Mouse (Mus musculus) embryonic facial prominence, embryonic 11.5 days (tissue): ENCODE results near the gene Dbf4. TPM values are rescaled to one million over a fixed set of nuclear protein-coding genes. Genes with fewer than 3 reads are reported as not detected.
A peak's percentile ranks its signal among the peaks of the same experiment; 100 is the strongest.

Experiments used
- ATAC-seq: fragments of 200-750 bp; cut with Nextera tagmentation; replicated peaks from 2 replicates; pipeline ENCODE4 v1.8.0; 2017; ENCODE audit warnings: low read depth; ENCODE audit not compliant: insufficient number of reproducible peaks, low FRiP score, low TSS enrichment
- DNase-seq: peaks from one replicate; pipeline ENCODE4 v3.0.0-alpha.2; 2015; ENCODE audit warnings: low spot score
- H3K27ac ChIP-seq: fragments of 300-500 bp; sonication (generic); replicated peaks from 2 replicates; pipeline ENCODE4 v1.5.1; 2014; ENCODE audit warnings: mild to moderate bottlenecking, low read depth, low read length, control low read depth
- H3K27me3 ChIP-seq: fragments of 300-500 bp; sonication (generic); 2 replicates; pipeline ENCODE4 v1.6.1; 2014; ENCODE audit warnings: mild to moderate bottlenecking, low read length, moderate library complexity, mixed read lengths; ENCODE audit not compliant: control insufficient read depth, insufficient read depth
- H3K36me3 ChIP-seq: fragments of 300-500 bp; sonication (generic); replicated peaks from 2 replicates; pipeline ENCODE4 v1.6.1; 2014; ENCODE audit warnings: low read depth, mild to moderate bottlenecking, low read length, moderate library complexity, mixed read lengths; ENCODE audit not compliant: control insufficient read depth, insufficient read depth
- H3K4me1 ChIP-seq: fragments of 300-500 bp; sonication (generic); 2 replicates; pipeline ENCODE4 v1.6.1; 2014; ENCODE audit warnings: low read length, mixed read lengths; ENCODE audit not compliant: control insufficient read depth, insufficient read depth
- H3K4me2 ChIP-seq: fragments of 300-500 bp; sonication (generic); 2 replicates; pipeline ENCODE4 v1.6.1; 2014; ENCODE audit warnings: low read depth, mild to moderate bottlenecking, control low read depth, low read length, moderate library complexity
- H3K4me3 ChIP-seq: fragments of 300-500 bp; sonication (generic); 2 replicates; pipeline ENCODE4 v1.5.1; 2014; ENCODE audit warnings: low read depth, low read length, control low read depth
- H3K9ac ChIP-seq: fragments of 300-500 bp; sonication (generic); replicated peaks from 2 replicates; pipeline ENCODE4 v1.6.1; 2014; ENCODE audit warnings: mild to moderate bottlenecking, control low read depth, low read length
- H3K9me3 ChIP-seq: fragments of 300-500 bp; sonication (generic); replicated peaks from 2 replicates; pipeline ENCODE4 v1.6.1; 2016; ENCODE audit warnings: mild to moderate bottlenecking, low read length, inconsistent platforms, mixed read lengths; ENCODE audit not compliant: control insufficient read depth
- WGBS: fragments of 180-500 bp; shearing (Covaris S2); extraction: QIAGEN DNeasy Blood & Tissue Kit; methylation state at CpG from one replicate; pipeline ENCODE4 v1.1.7; 2014; 5-methylcytosine and 5-hydroxymethylcytosine counted together
- polyA plus RNA-seq: library from polyadenylated mRNA; unstranded; fragments of >200 nt; fragmentation: Nextera tagmentation; extraction: Ambion mirVana; gene quantifications from 2 replicates; pipeline ENCODE4 v1.2.1, GENCODE M21; 2014

Gene Dbf4
- 84.4 and 97.8 TPM in 2 replicates for polyA plus RNA-seq

- peak within 1 kb of the TSS; percentile 82 for H3K4me3 ChIP-seq
- H3K9me3 ChIP-seq = no peaks in the 10 kb centered on the region
- WGBS = under 1% methylated on average over 58 of the region's 93 CpGs
- no peaks in the 10 kb centered on the region for H3K27me3 ChIP-seq
- peak within 1 kb of the TSS; percentile 75 for H3K27ac ChIP-seq
- no peaks in the 10 kb centered on the region for H3K36me3 ChIP-seq
- H3K9ac ChIP-seq = peak within 1 kb of the TSS; percentile 93
- peak within 1 kb of the TSS; percentile 66 for H3K4me2 ChIP-seq
- ATAC-seq (peak; percentile 97), DNase-seq (peak; percentile 94)
- no peaks in the 10 kb centered on the region for H3K4me1 ChIP-seq
Observed at GRCm38 (mm10) chr5:8422157-8422931, at the start of gene Dbf4, which contains the start of gene Slc25a40. Dbf4 (minus strand) TSS chr5:8422716. Slc25a40 (plus strand) TSS chr5:8422850.

GRCm38 (mm10) chr5:8456561-8456960 is 34.0 kb upstream of the Dbf4 start:
- no peak overlapping the region for H3K4me2 ChIP-seq
- H3K27ac ChIP-seq = no peak overlapping the region
- no peak overlapping the region for H3K4me3 ChIP-seq
- H3K9ac ChIP-seq = no peak overlapping the region
- WGBS = 93% methylated on average over 5 of the region's 5 CpGs
- H3K36me3 ChIP-seq = no peaks in the 10 kb centered on the region
- H3K27me3 ChIP-seq = no peaks in the 10 kb centered on the region
- ATAC-seq (no peak), DNase-seq (no peak)
- no peaks in the 10 kb centered on the region for H3K4me1 ChIP-seq
- no peaks in the 10 kb centered on the region for H3K9me3 ChIP-seq

- Histone ChIP-seq H3K9me3 (no peaks in the 10 kb centered on the region), H3K4me1 (no peaks in the 10 kb centered on the region), H3K4me2 (no peak overlapping the region), H3K9ac (no peak overlapping the region), H3K27me3 (no peaks in the 10 kb centered on the region), H3K4me3 (no peak overlapping the region), H3K27ac (no peak overlapping the region), H3K36me3 (no peaks in the 10 kb centered on the region)
- DNase-seq (no peak), ATAC-seq (no peak)
Observed at GRCm38 (mm10) chr5:8455565-8455964, 33.0 kb upstream of the Dbf4 start.

- H3K9me3 ChIP-seq = no peaks in the 10 kb centered on the region
- WGBS = 66% methylated on average over 2 of the region's 2 CpGs
Observed at GRCm38 (mm10) chr5:8439095-8439494, 16.6 kb upstream of the Dbf4 start.

GRCm38 (mm10) chr5:8437481-8438156 is 15.1 kb upstream of the Dbf4 start:
- DNase-seq (no peak), ATAC-seq (no peak)
- H3K36me3 ChIP-seq = no peaks in the 10 kb centered on the region; the same call in 1 of the 2 replicates
- no peak overlapping the region for H3K4me2 ChIP-seq
- no peak overlapping the region for H3K4me3 ChIP-seq
- H3K9ac ChIP-seq = no peak overlapping the region
- H3K4me1 ChIP-seq = no peaks in the 10 kb centered on the region
- H3K9me3 ChIP-seq = no peaks in the 10 kb centered on the region
- no peaks in the 10 kb centered on the region for H3K27me3 ChIP-seq
- H3K27ac ChIP-seq = no peak overlapping the region
- 87% methylated on average over 5 of the region's 5 CpGs for WGBS

More at GRCm38 (mm10) chr5:8439095-8439494, 16.6 kb upstream of the Dbf4 start:
- no peak overlapping the region for H3K4me2 ChIP-seq
- H3K4me3 ChIP-seq = no peak overlapping the region
- no peak overlapping the region for H3K9ac ChIP-seq
- no peaks in the 10 kb centered on the region for H3K27me3 ChIP-seq
- H3K27ac ChIP-seq = no peak overlapping the region
- no peak for ATAC-seq
- H3K36me3 ChIP-seq = no peaks in the 10 kb centered on the region; the same call in 1 of the 2 replicates
- DNase-seq = no peak
- H3K4me1 ChIP-seq = no peaks in the 10 kb centered on the region

GRCm38 (mm10) chr5:8425899-8426298 is 3.4 kb upstream of the Dbf4 start:
- Histone ChIP-seq H3K9ac (no peak overlapping the region), H3K27me3 (no peaks in the 10 kb centered on the region), H3K4me3 (no peak overlapping the region), H3K4me1 (no peaks in the 10 kb centered on the region), H3K4me2 (no peak overlapping the region), H3K27ac (no peak overlapping the region), H3K36me3 (no peaks in the 10 kb centered on the region), H3K9me3 (no peaks in the 10 kb centered on the region)
- WGBS = 85% methylated on average over 5 of the region's 5 CpGs
- no peak for DNase-seq
- ATAC-seq = no peak

DNA sequence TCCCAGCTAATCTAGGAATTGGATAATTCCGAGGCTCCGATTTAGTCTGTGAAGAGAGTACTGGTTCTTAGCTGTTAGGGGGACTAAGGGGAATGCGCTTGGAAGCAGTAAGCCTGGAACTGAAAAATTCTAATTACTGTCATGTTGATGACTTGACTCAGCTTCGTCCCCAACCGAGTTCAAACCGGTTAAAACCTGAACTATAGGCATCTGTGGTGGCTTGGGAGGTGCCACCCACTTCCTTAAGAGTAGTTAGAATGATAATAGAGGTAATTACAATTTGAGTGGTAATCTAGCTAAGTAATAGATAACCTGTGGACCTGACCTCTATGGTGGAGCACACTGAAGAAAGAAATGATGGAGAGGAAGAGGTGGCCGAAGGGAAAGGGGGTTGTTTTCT is 1.6 kb upstream of the Dbf4 start:
- peak overlapping the region; percentile 66 for H3K4me2 ChIP-seq
- H3K36me3 ChIP-seq = no peaks in the 10 kb centered on the region
- H3K4me3 ChIP-seq = peak overlapping the region; percentile 82
- no peaks in the 10 kb centered on the region for H3K9me3 ChIP-seq
- no peak for ATAC-seq
- H3K4me1 ChIP-seq = no peaks in the 10 kb centered on the region
- no peak overlapping the region for H3K27ac ChIP-seq
- DNase-seq = no peak
- 14% methylated on average over 7 of the region's 7 CpGs for WGBS
- H3K27me3 ChIP-seq = no peaks in the 10 kb centered on the region
- 0 out of 2 replicates have a peak overlapping the region, but pooled peaks have one; percentile 3 for H3K9ac ChIP-seq
